Mouse (Mus musculus) kidney, postnatal 36 days (tissue): Measurements from ENCODE around the gene Blvrb.

Experiments
- DNase-seq, 2 experiments: peaks; one replicate each; pipeline ENCODE4 v3.0.0; 2021 to 2022; ENCODE audit warnings: mixed read lengths in 2 of 2

Gene Blvrb

DNA sequence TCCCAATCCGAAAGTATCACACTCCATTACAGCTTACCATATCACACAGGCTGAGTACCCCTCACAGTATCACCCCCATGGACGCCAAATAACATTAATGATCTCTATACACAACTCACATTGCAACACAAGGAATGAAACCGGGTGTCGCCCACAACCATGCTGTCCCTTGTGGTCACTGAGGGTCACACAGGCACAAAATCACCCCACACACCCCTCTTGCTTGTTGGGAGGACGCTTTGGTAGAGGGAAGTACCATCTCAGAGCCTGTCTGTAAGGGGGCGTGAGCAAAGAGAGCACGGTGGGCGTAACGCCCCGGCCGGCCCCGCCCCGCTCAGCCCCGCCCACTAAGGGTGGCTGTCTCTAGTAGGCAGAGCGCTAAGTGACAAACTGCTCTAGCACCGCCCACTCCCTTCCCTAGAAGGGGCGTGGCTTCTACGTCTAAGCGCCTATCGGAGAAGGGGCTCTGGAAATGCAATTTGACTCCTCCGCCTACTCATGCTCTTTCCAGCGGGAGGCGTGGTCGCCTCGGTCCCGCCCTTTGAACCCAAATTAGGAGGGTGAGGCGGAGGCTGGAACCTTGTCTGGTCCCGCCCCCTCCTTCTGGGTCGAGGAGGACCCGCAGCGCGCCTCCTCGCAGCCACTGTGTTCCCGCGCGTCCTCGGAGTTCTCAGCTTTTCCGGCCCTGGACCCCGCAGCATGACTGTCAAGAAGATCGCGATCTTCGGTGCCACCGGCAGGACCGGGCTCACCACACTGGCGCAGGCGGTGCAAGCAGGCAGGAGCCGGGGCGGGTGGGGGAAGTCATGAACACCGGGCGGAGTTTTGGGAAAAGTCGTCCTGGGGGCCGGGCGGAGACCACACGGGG is at the start of gene Blvrb, which contains the start of gene Sptbn4:
Blvrb (plus strand) TSS at position 560 of the 868 bp plus-strand sequence.
Sptbn4 (minus strand) TSS at position 268 of the 868 bp plus-strand sequence.
- DNase-seq, result peak; percentile 99

DNA sequence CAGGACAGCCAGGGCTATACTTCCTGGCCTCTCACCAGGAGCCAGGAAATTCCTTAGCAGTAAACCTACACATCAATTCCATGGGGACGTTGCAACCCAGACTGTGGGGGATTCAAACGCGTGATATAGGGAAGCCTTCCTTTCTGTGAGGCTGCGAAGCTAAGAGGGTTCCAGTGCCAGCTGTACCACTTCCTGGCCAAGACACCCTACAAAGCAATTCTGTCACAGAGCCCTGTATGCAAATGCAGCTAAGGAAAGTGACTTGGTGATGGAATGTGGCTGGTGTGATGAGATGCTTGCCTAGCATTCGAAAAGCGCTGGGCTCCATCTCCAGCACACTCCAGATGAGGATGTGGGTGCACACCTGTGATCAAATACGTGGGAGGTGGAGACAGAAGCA is 47.2 kb upstream of the Blvrb start:
- no peak for DNase-seq

- DNase-seq, result peak; percentile 48 to 81
These were observed 45.1 kb upstream of the Blvrb start for GRCm38 (mm10) chr7:27402675-27403074.

- no peak for DNase-seq
These were observed 43.4 kb upstream of the Blvrb start for GRCm38 (mm10) chr7:27404203-27404942.

DNA sequence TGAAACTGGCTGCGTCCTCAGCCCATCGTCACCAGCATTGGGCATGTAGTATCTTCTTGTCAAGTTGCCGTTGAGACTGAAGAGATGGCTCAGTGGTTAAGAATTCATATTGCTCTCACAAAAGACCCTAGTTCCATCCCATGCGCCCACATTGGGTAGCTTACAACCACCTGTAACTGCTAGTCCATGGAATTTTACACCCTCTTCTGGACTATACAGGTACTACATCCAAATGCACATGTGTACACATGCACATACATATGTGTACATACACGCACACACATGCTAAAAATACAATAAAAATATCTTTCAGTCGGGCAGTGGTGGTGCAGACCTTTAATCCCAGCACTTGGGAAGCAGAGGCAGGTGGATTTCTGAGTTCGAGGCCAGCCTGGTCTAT is 41.3 kb upstream of the Blvrb start:
- no peak for DNase-seq

DNA sequence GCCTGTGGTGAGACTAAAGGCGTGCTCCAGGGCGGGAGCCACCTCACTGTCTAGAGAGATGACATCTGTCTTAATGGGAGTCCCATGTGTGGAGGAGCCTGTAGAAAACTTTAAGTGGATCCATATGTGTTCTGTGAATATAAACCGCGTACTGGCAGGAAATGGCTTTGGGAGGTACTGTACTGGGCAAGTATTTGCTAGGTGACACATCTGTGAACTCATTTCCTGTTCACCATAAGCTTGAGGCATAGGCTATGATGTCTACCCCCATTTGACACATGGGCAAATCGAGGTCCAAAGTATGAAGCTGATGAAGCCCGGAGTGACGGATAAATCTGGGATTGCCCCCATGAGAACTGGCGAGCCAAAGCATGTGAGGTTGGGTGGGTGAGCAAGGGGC is 40.0 kb upstream of the Blvrb start:
- DNase-seq, result no peak

DNA sequence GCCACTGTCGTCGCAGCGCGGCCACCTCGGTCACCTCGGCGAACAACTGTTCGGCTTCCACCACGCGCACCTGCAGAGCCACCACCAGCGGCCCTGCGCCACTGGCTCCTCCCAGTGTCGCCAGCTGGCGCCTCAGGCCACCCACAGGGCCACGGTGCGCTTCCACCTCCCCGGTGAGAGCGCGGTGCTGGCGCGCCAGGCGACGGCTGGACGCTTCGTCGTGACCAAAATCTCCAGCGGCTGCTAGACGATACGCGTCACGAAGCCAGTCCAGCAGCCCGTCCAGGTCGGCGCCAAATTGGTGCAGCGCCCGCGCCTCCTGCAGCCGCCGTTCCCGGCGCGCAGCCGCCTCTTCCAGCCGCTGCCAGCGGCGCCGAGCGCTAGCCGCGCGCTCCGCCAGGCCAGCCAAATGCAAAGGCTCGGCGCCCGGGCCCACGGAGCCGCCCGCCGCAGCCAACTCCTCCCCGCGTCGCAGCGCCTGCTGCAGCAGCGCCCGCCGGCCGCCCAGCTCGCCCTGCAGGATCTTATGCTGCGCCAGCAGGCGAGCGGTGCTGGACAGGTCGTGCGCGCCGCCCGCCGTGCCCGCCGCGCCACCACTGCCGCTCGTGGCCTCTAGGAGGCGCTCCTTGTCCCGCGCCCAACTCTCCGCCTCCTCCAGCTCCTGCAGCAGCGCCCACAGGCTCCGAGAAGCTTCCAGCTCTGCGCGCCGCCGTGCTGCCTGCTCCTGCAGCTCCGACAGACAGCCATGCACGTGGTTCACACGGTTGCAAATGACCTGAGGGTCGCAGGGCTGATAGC is 39.2 kb upstream of the Blvrb start:
- DNase-seq, result peak; percentile 57 to 77

GRCm38 (mm10) chr7:27417151-27417550 is 30.6 kb upstream of the Blvrb start:
- no peak for DNase-seq

DNA sequence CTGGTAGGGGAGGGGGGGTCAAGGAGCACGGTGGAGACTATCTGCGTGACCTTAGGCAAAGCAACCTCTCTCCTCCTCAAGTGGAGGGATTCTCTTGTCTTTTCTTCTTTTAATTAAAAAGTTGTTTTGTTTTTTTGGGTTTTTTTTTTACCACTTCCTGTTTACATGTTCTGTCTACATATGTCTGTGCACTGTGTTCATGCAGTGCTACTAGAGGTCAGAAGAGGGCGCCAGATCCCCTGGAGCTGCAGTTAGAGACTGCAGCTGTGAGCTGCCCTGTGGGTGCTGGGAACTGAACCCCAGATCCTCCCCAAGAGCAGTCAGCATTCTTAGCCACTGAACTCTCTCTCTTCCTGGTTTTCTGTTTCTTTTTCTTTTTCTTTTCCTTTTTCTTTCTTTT is 28.7 kb upstream of the Blvrb start:
- DNase-seq, result no peak

DNA sequence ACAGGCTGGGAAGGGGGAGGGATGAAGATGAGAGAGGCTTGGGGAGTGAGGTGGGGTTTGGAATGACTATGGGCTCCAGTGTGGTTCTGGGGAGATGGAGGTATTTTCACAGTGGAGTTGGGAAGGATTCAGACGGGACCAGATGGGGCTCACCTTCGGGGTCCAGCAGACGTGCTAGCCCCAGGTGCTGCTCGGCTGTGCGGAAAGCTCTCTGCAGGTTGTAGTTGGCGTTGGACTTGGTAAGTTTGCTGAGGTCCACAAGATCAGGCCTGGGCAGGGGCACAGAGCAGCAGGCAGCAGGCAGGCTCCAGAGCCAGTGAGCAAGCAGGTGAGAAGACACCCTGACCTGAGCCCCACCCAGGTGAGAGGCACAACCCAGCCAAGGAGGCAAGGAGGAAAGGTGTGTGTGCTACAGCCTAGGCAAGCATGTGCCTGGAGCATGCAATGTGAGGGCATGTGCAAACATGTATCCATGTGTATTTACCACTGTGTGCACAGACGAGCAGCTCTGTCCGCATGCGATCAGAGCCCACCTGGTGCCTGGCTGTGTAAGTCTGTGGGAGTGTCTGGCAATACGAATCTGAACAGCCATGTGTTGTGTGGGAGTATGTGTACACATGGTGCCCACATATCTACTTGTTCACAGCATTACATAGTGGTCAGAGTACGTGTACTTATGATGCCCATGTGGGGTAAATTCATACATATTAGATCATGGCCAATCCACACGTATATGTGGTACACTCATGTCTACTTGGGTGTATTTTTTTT is 24.0 kb upstream of the Blvrb start:
- no peak for DNase-seq

DNA sequence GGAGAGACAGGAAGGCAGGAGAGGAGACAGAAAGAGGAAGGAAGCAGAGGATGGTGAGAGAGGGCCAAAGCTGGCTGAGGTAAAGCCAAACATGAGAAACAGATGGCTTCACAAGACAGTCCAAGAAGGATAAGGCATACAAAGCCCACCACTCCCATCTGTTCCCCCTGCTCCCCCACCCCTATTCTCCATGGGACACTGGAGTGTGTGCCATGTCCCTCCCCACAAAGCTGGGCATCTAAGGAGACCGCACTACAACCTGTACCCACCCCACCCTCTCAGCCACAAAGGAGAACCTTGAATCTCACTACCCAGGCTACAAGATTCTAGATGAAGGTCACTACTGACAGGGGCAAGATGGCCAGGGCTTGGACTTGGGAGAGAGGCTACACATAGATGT is 20.4 kb upstream of the Blvrb start:
- no peak for DNase-seq

DNA sequence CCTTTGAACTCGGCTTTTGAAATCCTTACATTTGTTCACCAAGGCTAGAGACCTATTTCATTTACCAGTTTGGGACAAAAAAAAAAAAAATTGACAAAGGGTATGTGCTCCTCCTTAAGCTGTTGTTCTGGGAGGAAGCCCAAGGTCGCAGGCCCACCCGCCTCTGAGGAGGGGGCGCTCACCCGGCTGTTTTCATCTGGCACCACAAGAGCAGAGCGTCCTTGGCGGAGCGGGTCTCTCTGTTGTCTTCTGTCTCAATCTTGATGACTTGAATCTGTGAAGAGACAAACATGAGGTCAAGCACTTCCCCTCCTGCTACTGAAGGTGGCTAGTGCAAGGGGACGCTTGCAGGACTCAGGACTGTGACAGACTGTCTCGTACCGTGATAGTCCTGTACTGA is 19.8 kb upstream of the Blvrb start:
- DNase-seq, result no peak

DNA sequence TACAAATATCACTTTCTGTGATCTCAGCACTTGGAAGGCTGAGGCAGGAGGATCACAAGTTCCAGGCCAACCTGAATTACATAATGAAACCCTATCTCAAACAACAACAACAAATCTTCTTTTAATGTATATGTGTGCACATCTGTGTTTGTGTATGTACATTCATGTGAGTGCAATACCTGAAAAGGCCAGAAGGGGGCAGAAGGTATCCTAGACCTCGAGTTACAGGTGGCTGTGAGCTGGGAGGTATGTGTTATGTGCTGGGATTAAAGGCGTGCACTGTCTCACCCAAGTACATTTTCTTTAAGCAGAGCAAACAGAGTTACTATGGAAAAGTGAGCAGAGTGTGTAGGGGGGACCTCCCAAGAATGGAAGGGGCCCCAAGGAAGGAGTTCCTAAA is 18.6 kb upstream of the Blvrb start:
- DNase-seq, result no peak

- DNase-seq, result no peak
These were observed 14.4 kb upstream of the Blvrb start for GRCm38 (mm10) chr7:27433349-27433748.

GRCm38 (mm10) chr7:27433794-27434193 is 14.0 kb upstream of the Blvrb start:
- DNase-seq, result no peak

DNA sequence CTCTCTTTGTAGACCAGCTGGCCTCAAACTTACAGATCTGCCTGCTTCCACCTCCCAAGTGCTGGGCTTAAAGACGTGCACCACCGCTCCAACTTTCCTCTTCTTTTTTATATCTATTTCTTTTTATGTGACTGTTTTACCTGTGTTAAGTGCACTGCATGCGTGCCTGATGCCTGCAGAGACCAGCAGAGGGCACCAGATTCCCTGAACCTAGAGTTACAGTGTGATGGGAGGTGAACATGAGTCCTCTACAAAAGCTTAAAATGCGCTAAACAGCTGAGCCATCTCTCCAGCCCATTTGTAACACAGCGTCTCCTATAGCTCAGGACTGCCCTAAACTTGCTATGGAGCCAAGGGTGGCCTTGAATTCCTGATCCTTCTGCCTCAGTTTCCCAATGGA is 10.2 kb upstream of the Blvrb start:
- peak in 1 of 2 experiments; percentile 63 for DNase-seq

DNA sequence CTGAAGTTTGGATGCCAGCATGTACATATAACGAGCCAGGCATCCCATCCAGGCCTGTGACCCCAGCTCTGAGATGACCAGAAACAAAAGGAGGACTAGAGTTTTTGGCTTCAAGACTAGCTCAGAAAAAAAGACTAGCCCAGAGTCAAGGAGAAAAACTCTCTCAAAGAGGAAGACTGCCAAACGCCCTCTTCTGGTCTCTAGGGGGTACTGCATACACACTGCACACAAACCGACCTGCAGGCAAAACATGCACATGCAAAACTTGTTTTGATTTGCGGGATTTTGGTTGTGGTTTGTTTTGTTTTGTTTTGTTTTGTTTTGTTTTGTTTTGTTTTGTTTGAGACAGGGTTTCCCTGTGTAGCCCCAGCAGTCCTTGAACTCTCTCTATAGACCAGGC is 7.8 kb upstream of the Blvrb start:
- DNase-seq, result no peak

DNA sequence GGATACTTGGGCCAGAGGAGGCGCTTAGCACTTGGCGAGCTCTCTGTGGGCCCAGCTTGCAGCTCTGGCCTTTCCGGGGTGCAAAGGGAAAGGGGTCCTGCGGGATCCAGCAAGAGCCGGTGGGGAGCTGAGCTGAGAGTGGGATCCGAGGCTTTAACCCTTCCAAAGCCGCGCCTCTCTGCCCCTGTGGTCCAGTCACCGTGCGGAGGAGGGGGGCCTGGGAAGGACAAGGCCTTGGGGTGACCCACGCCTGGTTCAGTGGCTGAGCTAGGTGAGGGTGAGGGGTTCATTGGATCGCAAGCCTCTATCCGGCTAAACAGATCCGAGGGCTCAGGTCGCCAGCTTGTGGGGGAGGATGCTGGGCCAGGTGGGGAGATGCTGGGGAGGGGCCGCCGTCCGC is 1.7 kb upstream of the Blvrb start:
- DNase-seq, result no peak

DNA sequence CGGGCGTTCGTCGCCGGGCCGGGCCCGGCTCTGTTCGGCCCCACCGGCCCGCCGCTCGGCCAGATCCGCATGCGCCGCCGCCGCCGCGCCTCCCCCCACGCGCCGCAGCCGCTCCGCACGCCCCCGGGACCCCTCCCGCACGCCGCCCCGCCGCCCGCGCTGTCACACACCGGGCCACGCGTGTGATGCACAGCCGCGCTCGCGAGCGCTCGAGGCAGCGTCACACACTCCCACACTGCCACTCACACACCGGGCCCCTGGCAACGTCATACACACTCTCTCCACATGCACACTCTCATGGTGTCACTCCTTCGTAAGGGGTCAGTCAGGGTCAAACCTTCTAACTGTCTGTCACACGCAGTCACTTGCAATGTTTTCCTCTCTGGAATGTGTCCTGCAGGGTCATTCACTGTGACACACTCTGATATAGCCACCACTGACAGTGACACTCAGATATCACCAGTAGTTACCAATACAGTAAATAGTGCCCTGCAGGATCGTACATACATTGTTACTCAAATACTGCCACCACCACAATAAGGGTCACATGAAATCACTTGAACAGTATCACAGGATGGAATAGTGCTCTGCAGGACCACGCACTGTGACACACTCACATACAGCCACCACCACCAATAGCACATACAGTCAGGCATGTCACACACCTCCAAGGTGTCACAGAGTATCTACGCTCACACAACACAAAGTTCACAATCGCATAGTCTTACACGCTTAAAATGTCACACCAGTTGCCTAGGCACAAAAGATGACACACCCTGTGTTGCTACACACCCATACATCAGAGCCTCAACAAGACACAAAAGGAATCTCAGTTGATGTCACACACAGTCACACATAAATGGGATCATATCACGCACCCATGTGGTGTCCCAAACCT is 1.0 kb upstream of the Blvrb start:
- DNase-seq, result peak in 1 of 2 experiments; percentile 21

DNA sequence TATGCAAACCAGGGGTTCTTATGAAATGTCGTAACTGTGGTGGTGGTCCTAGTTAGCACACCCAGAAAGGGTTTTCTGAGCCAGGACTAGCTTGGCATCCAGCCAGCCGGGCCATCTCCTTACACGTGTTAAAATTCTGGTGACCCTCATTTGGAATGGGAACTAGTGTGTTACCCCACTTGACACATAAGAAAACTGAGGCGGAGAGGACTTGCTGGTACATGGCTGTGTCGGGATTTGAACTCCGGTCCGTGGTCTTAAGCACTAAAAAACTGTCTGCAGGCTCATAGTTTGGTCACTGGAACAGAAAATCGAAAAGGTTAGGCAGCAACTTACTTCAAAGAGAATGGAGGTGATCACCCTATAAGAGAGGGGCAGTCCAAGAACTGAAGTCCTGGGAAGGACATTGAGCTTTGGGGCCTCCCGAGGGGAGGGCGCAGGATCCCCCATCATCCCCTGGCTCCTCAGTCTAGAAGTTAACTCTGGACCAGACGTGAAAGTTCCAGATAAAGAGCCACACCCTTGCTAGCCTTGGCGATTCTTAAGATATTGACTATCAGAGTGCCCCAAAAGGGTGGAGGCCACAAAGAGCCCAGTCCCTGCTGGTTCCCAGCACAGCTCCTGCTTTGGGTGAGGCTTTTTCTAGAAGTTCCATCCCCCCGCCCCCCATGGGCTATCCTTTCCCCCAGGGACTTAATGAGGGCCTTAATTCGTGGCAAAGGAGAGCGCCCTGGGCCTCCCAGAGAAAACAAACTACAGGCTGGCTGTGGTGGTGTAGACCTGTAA is 836 bp downstream of the Blvrb start:
- DNase-seq, result no peak
